Mouse (Mus musculus) heart, embryonic 14.5 days (tissue): Measurements from ENCODE around the gene Slc37a1. TPM values are rescaled to one million over a fixed set of nuclear protein-coding genes. Genes with fewer than 3 reads are reported as not detected.

Experiments
- ATAC-seq: fragments of 200-750 bp; cut with Nextera tagmentation; 2 replicates; pipeline ENCODE4 v1.8.0; 2017; ENCODE audit warnings: low read depth, moderate TSS enrichment; ENCODE audit not compliant: insufficient number of reproducible peaks, insufficient read depth, low FRiP score
- H3K27ac ChIP-seq, 2 experiments: fragments of 200-500 bp in 1 of 2; fragments of 300-500 bp in 1 of 2; sonication (generic) in 1 of 2; replicated peaks in 1 of 2; 2 replicates each; pipeline ENCODE4 v1.5.1; 2012 to 2014; ENCODE audit warnings: low read depth in 2 of 2, low read length in 2 of 2, control low read depth in 1 of 2, mild to moderate bottlenecking in 1 of 2, mixed read lengths in 1 of 2; ENCODE audit not compliant: control insufficient read depth in 1 of 2, insufficient read depth in 1 of 2
- H3K27me3 ChIP-seq: fragments of 300-500 bp; sonication (generic); 2 replicates; pipeline ENCODE4 v1.6.1; 2014; ENCODE audit warnings: mild to moderate bottlenecking, low read length, control low read depth; ENCODE audit not compliant: control insufficient read depth, insufficient read depth
- H3K36me3 ChIP-seq: fragments of 300-500 bp; sonication (generic); 2 replicates; pipeline ENCODE4 v1.6.1; 2014; ENCODE audit warnings: mild to moderate bottlenecking, control low read depth, low read length, mixed read lengths; ENCODE audit not compliant: control insufficient read depth, insufficient read depth
- H3K4me1 ChIP-seq, 2 experiments: fragments of 200-500 bp in 1 of 2; fragments of 300-500 bp in 1 of 2; sonication (generic) in 1 of 2; 2 replicates each; pipeline ENCODE4 v1.6.1; 2012 to 2014; ENCODE audit warnings: low read length in 2 of 2, control low read depth in 1 of 2, mixed read lengths in 1 of 2; ENCODE audit not compliant: control insufficient read depth in 2 of 2, insufficient read depth in 2 of 2
- H3K4me2 ChIP-seq: fragments of 300-500 bp; sonication (generic); 2 replicates; pipeline ENCODE4 v1.6.1; 2014; ENCODE audit warnings: mild to moderate bottlenecking, low read length
- H3K4me3 ChIP-seq, 2 experiments: fragments of 200-500 bp in 1 of 2; fragments of 300-500 bp in 1 of 2; sonication (generic) in 1 of 2; 2 replicates each; pipeline ENCODE4 v1.5.1; 2012 to 2014; ENCODE audit warnings: low read length in 2 of 2, mild to moderate bottlenecking in 2 of 2, control low read depth in 1 of 2, low read depth in 1 of 2, moderate library complexity in 1 of 2; ENCODE audit not compliant: control insufficient read depth in 1 of 2, insufficient read depth in 1 of 2
- H3K9ac ChIP-seq: fragments of 300-500 bp; sonication (generic); 2 replicates; pipeline ENCODE4 v1.6.1; 2014; ENCODE audit warnings: mild to moderate bottlenecking, low read length
- H3K9me3 ChIP-seq: fragments of 300-500 bp; sonication (generic); 2 replicates; pipeline ENCODE4 v1.6.1; 2016; ENCODE audit warnings: low read length, control low read depth; ENCODE audit not compliant: control insufficient read depth
- WGBS: fragments of 180-500 bp; shearing (Covaris S2); extraction: QIAGEN DNeasy Blood & Tissue Kit; methylation state at CpG from one replicate; pipeline ENCODE4 v1.1.7; 2014; 5-methylcytosine and 5-hydroxymethylcytosine counted together
- polyA plus RNA-seq: library from polyadenylated mRNA; unstranded; fragments of >200 nt; fragmentation: Nextera tagmentation; extraction: Ambion mirVana; gene quantifications from 2 replicates; pipeline ENCODE4 v1.2.1, GENCODE M21; 2014

Slc37a1 gene
- polyA plus RNA-seq, 1 experiment from 2014 or later, result 8.0 TPM

GRCm38 (mm10) chr17:31365586-31366166, 79.1 kb downstream of the Slc37a1 start:
- H3K4me2 ChIP-seq, result no peak overlapping the region
- H3K4me3 ChIP-seq, result no peak overlapping the region
- no peak overlapping the region for H3K27ac ChIP-seq
- no peaks in the 10 kb centered on the region for H3K27me3 ChIP-seq
- H3K9me3 ChIP-seq, result no peaks in the 10 kb centered on the region
- H3K36me3 ChIP-seq, result no peaks in the 10 kb centered on the region
- no peak for ATAC-seq
- no peak overlapping the region for H3K9ac ChIP-seq
- no peaks in the 10 kb centered on the region for H3K4me1 ChIP-seq
- WGBS, result 73% methylated on average over 5 of the region's 5 CpGs

- WGBS, result 71% methylated on average over 2 of the region's 2 CpGs
- H3K9me3 ChIP-seq, result no peaks in the 10 kb centered on the region
- ATAC-seq, result no peak
- H3K4me2 ChIP-seq, result no peak overlapping the region
- no peaks in the 10 kb centered on the region for H3K36me3 ChIP-seq
- no peak overlapping the region for H3K9ac ChIP-seq
- H3K4me3 ChIP-seq, result no peak overlapping the region
- no peak overlapping the region for H3K27ac ChIP-seq
- no peaks in the 10 kb centered on the region for H3K27me3 ChIP-seq
- H3K4me1 ChIP-seq, result no peaks in the 10 kb centered on the region
Measured at GRCm38 (mm10) chr17:31370221-31370620, 83.6 kb downstream of the Slc37a1 start.

- no peak overlapping the region for H3K4me3 ChIP-seq
- no peaks in the 10 kb centered on the region for H3K9me3 ChIP-seq
- ATAC-seq, result no peak
Measured at GRCm38 (mm10) chr17:31370931-31371330, 84.3 kb downstream of the Slc37a1 start.

GRCm38 (mm10) chr17:31377961-31378360, 91.4 kb downstream of the Slc37a1 start:
- no peak for ATAC-seq

More at GRCm38 (mm10) chr17:31370931-31371330, 84.3 kb downstream of the Slc37a1 start:
- Histone ChIP-seq H3K4me1 (no peaks in the 10 kb centered on the region), H3K27me3 (no peaks in the 10 kb centered on the region), H3K4me2 (no peak overlapping the region), H3K27ac (no peak overlapping the region), H3K36me3 (no peaks in the 10 kb centered on the region), H3K9ac (no peak overlapping the region)

GRCm38 (mm10) chr17:31378361-31378761, 91.8 kb downstream of the Slc37a1 start:
- no peak overlapping the region for H3K9ac ChIP-seq
- no peak overlapping the region for H3K27ac ChIP-seq
- H3K4me2 ChIP-seq, result peak overlapping the region; percentile 26; the same call in 1 of the 2 replicates
- no peak overlapping the region for H3K4me3 ChIP-seq
- no peaks in the 10 kb centered on the region; the same call in 1 of the 2 replicates for H3K27me3 ChIP-seq
- H3K36me3 ChIP-seq, result no peaks in the 10 kb centered on the region
- no peak for ATAC-seq
- 0 out of 4 replicates have a peak, but pooled peaks cover 0 to 3% of the 10 kb centered on the region in 2 experiments for H3K4me1 ChIP-seq
- WGBS, result 70% methylated on average over 10 of the region's 10 CpGs
- no peaks in the 10 kb centered on the region for H3K9me3 ChIP-seq

More at GRCm38 (mm10) chr17:31377961-31378360, 91.4 kb downstream of the Slc37a1 start:
- Histone ChIP-seq H3K4me3 (no peak overlapping the region), H3K4me2 (peak overlapping the region; percentile 26; the same call in 1 of the 2 replicates), H3K27ac (no peak overlapping the region), H3K9me3 (no peaks in the 10 kb centered on the region), H3K27me3 (no peaks in the 10 kb centered on the region; the same call in 1 of the 2 replicates), H3K9ac (no peak overlapping the region), H3K4me1 (0 out of 4 replicates have a peak, but pooled peaks cover 0 to 3% of the 10 kb centered on the region in 2 experiments), H3K36me3 (no peaks in the 10 kb centered on the region)
- 8% methylated on average over 7 of the region's 7 CpGs for whole genome bisulfite sequencing

GRCm38 (mm10) chr17:31379086-31379485, 92.5 kb downstream of the Slc37a1 start:
- ATAC-seq, result no peak

GRCm38 (mm10) chr17:31379863-31380262, 93.3 kb downstream of the Slc37a1 start:
- no peak overlapping the region for H3K4me3 ChIP-seq
- H3K4me1 ChIP-seq, result peaks cover 3 to 4% of the 10 kb centered on the region in 2 experiments; a peak in 2 of 4 replicates
- WGBS, result 79% methylated on average over 8 of the region's 8 CpGs
- no peak overlapping the region for H3K9ac ChIP-seq
- ATAC-seq, result no peak
- no peaks in the 10 kb centered on the region for H3K9me3 ChIP-seq
- H3K27ac ChIP-seq, result no peak overlapping the region
- H3K4me2 ChIP-seq, result no peak overlapping the region
- H3K27me3 ChIP-seq, result no peaks in the 10 kb centered on the region; the same call in 1 of the 2 replicates
- H3K36me3 ChIP-seq, result no peaks in the 10 kb centered on the region

More at GRCm38 (mm10) chr17:31379086-31379485, 92.5 kb downstream of the Slc37a1 start:
- no peak overlapping the region for H3K9ac ChIP-seq
- H3K4me3 ChIP-seq, result no peak overlapping the region
- WGBS, result 56% methylated on average over 2 of the region's 2 CpGs
- H3K36me3 ChIP-seq, result no peaks in the 10 kb centered on the region
- H3K4me1 ChIP-seq, result 0 out of 4 replicates have a peak, but pooled peaks cover 0 to 3% of the 10 kb centered on the region in 2 experiments
- H3K27me3 ChIP-seq, result no peaks in the 10 kb centered on the region; the same call in 1 of the 2 replicates
- H3K9me3 ChIP-seq, result no peaks in the 10 kb centered on the region
- H3K4me2 ChIP-seq, result no peak overlapping the region
- H3K27ac ChIP-seq, result no peak overlapping the region
